Mouse (Mus musculus) layer of hippocampus, adult 11-12 months (tissue): Measurements from ENCODE around the gene Gm1113.

Experiments used
- DNase-seq: peaks from one replicate; pipeline ENCODE4 v3.0.0; 2022; ENCODE audit warnings: low spot score

Gene Gm1113

GRCm38 (mm10) chr9:35479456-35479855 is 38.6 kb downstream of the Gm1113 start:
- DNase-seq = no peak

GRCm38 (mm10) chr9:35475394-35475793 is 42.7 kb downstream of the Gm1113 start:
- no peak for DNase-seq

- DNase-seq = no peak
Measured at GRCm38 (mm10) chr9:35474104-35474724, 43.9 kb downstream of the Gm1113 start.

- no peak for DNase-seq
Measured at GRCm38 (mm10) chr9:35468913-35469312, 49.2 kb downstream of the Gm1113 start.

- DNase-seq = no peak
Measured at GRCm38 (mm10) chr9:35467264-35467817, 50.7 kb downstream of the Gm1113 start.

GRCm38 (mm10) chr9:35459594-35459993 is 58.5 kb downstream of the Gm1113 start:
- DNase-seq = no peak
